Mouse (Mus musculus) thymus, adult 2 months (tissue): ENCODE results near the gene Immp2l.

ENCODE experiments used
- CTCF ChIP-seq: fragments of 200-500 bp; IDR thresholded peaks from 2 replicates; pipeline ENCODE4 v1.5.1; 2012; ENCODE audit warnings: mild to moderate bottlenecking, control low read depth, low read length, moderate library complexity, borderline replicate concordance; ENCODE audit not compliant: control insufficient read depth, poor library complexity, insufficient read depth; ENCODE audit errors: extremely low read depth
- POLR2A ChIP-seq: fragments of 200-500 bp; IDR thresholded peaks from 2 replicates; pipeline ENCODE4 v1.6.1; 2012; ENCODE audit warnings: mild to moderate bottlenecking, low read length, control low read depth, moderate library complexity; ENCODE audit not compliant: control insufficient read depth, poor library complexity, insufficient read depth; ENCODE audit errors: extremely low read depth

- TF ChIP-seq CTCF, result no peak
- TF ChIP-seq POLR2A, result no peak
Observed at GRCm38 (mm10) chr12:41401923-41402322, 378.0 kb downstream of the Immp2l start.
